Mouse (Mus musculus) hematopoietic stem cell, adult 5-6 weeks (primary cell): ENCODE measurements around the gene Snapc1. TPM values are rescaled to one million over a fixed set of nuclear protein-coding genes. Genes with fewer than 3 reads are reported as not detected.

Source experiments
- total RNA-seq: library from RNA; stranded (forward); fragments of 172-1452, 232-1000 nt; gene quantifications from 2 replicates; pipeline ENCODE4 v1.2.3, GENCODE M21; 2017

Snapc1 gene
- total RNA-seq, 1 experiment from 2014 or later, result 13.3 TPM

Other genes starting within 250 kb of the Snapc1 start
- 76.3 and 89.3 TPM in 2 replicates for gene Hif1a, start 63.1 kb upstream of the Snapc1 start, total RNA-seq
- not detected in 2 replicates for gene Gm49321, start 26.8 kb upstream of the Snapc1 start, total RNA-seq
- gene Syt16, start 33.2 kb downstream of the Snapc1 start, total RNA-seq, result 0.31 TPM in 1 of 2 replicates, not detected in the other